Mouse (Mus musculus): ENCODE results near the gene Itgbl1.

- TF ChIP-seq CTCF (IDR thresholded peaks at IDR 0.05; ENCODE audit: insufficient read depth, low read depth, low read length), result no peak
- TF ChIP-seq POLR2A (IDR thresholded peaks at IDR 0.05; ENCODE audit: insufficient read depth, low read depth, low read length), result no peak
Measured at GRCm38 (mm10) chr14:123714751-123715150, 55.0 kb downstream of the Itgbl1 start.
